Mouse (Mus musculus) lung, embryonic 14.5 days (tissue): ENCODE data around the gene Samd4b. TPM values are rescaled to one million over a fixed set of nuclear protein-coding genes. Genes with fewer than 3 reads are reported as not detected.

Source experiments
- ATAC-seq: fragments of 200-750 bp; cut with Nextera tagmentation; 2 replicates; pipeline ENCODE4 v1.8.0; 2017; ENCODE audit warnings: mild to moderate bottlenecking, moderate TSS enrichment, moderate library complexity; ENCODE audit not compliant: insufficient read depth
- DNase-seq: peaks from one replicate; pipeline ENCODE4 v3.0.0-alpha.2; 2015
- H3K27ac ChIP-seq: fragments of 300-500 bp; sonication (generic); 2 replicates; pipeline ENCODE4 v1.5.1; 2014; ENCODE audit warnings: low read depth, mild to moderate bottlenecking, moderate library complexity
- H3K27me3 ChIP-seq: fragments of 300-500 bp; sonication (generic); 2 replicates; pipeline ENCODE4 v1.6.1; 2014; ENCODE audit warnings: low read length, control low read depth; ENCODE audit not compliant: insufficient read depth
- H3K36me3 ChIP-seq: fragments of 300-500 bp; sonication (generic); 2 replicates; pipeline ENCODE4 v1.6.1; 2014; ENCODE audit warnings: control low read depth; ENCODE audit not compliant: insufficient read depth
- H3K4me1 ChIP-seq: fragments of 300-500 bp; sonication (generic); 2 replicates; pipeline ENCODE4 v1.6.1; 2014; ENCODE audit warnings: antibody characterized with exemption, control low read depth; ENCODE audit not compliant: insufficient read depth
- H3K4me2 ChIP-seq: fragments of 300-500 bp; sonication (generic); 2 replicates; pipeline ENCODE4 v1.6.1; 2014; ENCODE audit warnings: mild to moderate bottlenecking
- H3K4me3 ChIP-seq: fragments of 300-500 bp; sonication (generic); 2 replicates; pipeline ENCODE4 v1.5.1; 2014; ENCODE audit warnings: low read depth, low read length
- H3K9ac ChIP-seq: fragments of 300-500 bp; sonication (generic); 2 replicates; pipeline ENCODE4 v1.6.1; 2014
- H3K9me3 ChIP-seq: fragments of 300-500 bp; sonication (generic); 2 replicates; pipeline ENCODE4 v1.6.1; 2016; ENCODE audit warnings: low read depth, low read length, control low read depth
- CTCF ChIP-seq: IDR thresholded peaks from 2 replicates; pipeline ENCODE4 v1.5.1; 2016; ENCODE audit warnings: antibody characterized with exemption, low read depth
- WGBS: fragments of 180-500 bp; shearing (Covaris S2); extraction: QIAGEN DNeasy Blood & Tissue Kit; methylation state at CpG from one replicate; pipeline ENCODE4 v1.1.7; 2014; 5-methylcytosine and 5-hydroxymethylcytosine counted together
- polyA plus RNA-seq: library from polyadenylated mRNA; unstranded; fragments of >200 nt; fragmentation: Nextera tagmentation; extraction: Ambion mirVana; gene quantifications from 2 replicates; pipeline ENCODE4 v1.2.1, GENCODE M21; 2014

Gene Samd4b
- polyA plus RNA-seq, 1 experiment from 2014 or later, result 34.0 TPM

GRCm38 (mm10) chr7:28581721-28582120 lies 16.2 kb downstream of the Samd4b start:
- 69% methylated on average over 4 of the region's 4 CpGs for WGBS
- no peaks in the 10 kb centered on the region for H3K27me3 ChIP-seq
- H3K27ac ChIP-seq, result peak overlapping the region; percentile 36; the same call in 1 of the 2 replicates
- H3K4me1 ChIP-seq, result peaks cover 29% of the 10 kb centered on the region
- TF ChIP-seq CTCF, result no peak
- H3K4me3 ChIP-seq, result no peak overlapping the region
- peak; percentile 25; the same call in 1 of the 2 replicates for ATAC-seq
- H3K9me3 ChIP-seq, result no peaks in the 10 kb centered on the region
- H3K36me3 ChIP-seq, result peaks cover 9% of the 10 kb centered on the region; the same call in 1 of the 2 replicates
- no peak overlapping the region for H3K4me2 ChIP-seq
- no peak for DNase-seq
- no peak overlapping the region for H3K9ac ChIP-seq

GRCm38 (mm10) chr7:28579826-28580225 lies 18.1 kb downstream of the Samd4b start:
- H3K27me3 ChIP-seq, result no peaks in the 10 kb centered on the region
- peaks cover 9% of the 10 kb centered on the region; the same call in 1 of the 2 replicates for H3K36me3 ChIP-seq
- no peak overlapping the region for H3K4me3 ChIP-seq
- H3K9ac ChIP-seq, result no peak overlapping the region
- no peak for TF ChIP-seq CTCF
- no peak for ATAC-seq
- WGBS, result 66% methylated on average over 5 of the region's 5 CpGs
- H3K4me2 ChIP-seq, result no peak overlapping the region
- peaks cover 36% of the 10 kb centered on the region for H3K4me1 ChIP-seq
- DNase-seq, result no peak
- H3K9me3 ChIP-seq, result no peaks in the 10 kb centered on the region
- H3K27ac ChIP-seq, result 0 out of 2 replicates have a peak overlapping the region, but pooled peaks have one; percentile 27

DNA sequence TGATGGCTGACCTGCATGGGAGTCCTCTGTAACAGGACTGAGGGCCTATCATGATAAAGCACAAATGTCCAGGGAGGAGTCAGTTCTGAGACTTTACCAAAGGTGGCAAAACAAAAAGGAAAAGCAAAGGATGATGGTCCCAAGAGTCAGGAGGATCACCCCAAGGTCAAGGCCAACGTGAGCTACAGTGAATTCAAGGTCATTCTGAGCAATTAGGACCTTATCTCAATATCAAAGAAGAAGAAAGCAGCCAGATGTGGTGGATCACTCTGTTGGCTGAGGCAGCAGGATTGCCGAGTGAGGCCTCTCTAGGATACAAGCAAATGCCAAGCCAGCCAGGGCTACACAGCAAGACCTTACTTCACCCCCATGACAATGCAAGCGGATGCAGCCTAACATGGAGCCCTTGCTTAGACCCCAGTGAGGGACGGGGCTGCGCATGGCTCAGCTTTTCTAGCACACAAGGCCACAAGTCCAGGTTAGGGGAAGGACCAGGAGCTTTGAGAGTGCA lies 19.3 kb downstream of the Samd4b start:
- Histone ChIP-seq H3K9ac (no peak overlapping the region), H3K9me3 (no peaks in the 10 kb centered on the region), H3K36me3 (peaks cover 4% of the 10 kb centered on the region; the same call in 1 of the 2 replicates), H3K27me3 (no peaks in the 10 kb centered on the region), H3K4me3 (no peak overlapping the region), H3K4me2 (0 out of 2 replicates have a peak overlapping the region, but pooled peaks have one; percentile 36), H3K4me1 (peaks cover 28% of the 10 kb centered on the region), H3K27ac (peak overlapping the region; percentile 93)
- WGBS, result 62% methylated on average over 5 of the region's 5 CpGs
- no peak for TF ChIP-seq CTCF
- ATAC-seq (no peak), DNase-seq (no peak)

DNA sequence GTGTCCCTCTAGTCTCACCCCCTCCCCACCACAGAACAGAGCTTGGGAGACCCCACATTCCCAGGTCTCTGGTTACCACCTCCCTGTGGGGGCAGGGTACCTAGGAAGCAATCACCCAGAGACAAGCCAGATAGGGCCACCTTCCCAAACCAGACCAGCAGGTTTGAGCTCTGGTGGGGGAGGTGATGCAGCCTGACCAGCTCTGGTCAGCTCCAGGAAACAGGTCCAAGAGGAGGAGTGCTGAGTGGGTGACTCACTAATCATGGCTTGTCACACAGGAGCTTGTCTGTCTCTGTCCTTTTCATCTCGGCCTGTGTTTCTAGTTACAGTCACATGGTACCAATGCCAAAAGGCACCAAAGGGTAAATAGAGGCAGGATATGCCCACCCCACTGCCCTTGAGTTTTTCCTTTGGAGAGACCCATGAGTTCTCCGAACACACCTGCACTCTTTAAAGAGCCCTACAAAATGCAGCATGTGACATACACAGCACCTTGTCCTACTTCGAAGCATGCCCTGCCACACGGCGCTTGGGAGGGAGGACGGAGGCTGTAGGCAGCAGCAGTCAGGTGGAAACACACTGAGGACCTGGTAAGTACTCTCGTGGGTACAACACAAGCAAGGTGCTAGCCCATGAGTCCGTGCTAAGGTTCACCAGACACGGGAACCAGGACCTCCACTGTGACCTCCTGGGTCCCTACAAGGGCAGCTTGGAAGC lies 20.0 kb downstream of the Samd4b start:
- 58% methylated on average over 9 of the region's 9 CpGs for WGBS
- 0 out of 2 replicates have a peak, but pooled peaks cover 4% of the 10 kb centered on the region for H3K36me3 ChIP-seq
- ATAC-seq (peak; percentile 73), DNase-seq (peak; percentile 72)
- H3K4me2 ChIP-seq, result peak overlapping the region; percentile 36; the same call in 1 of the 2 replicates
- no peaks in the 10 kb centered on the region for H3K9me3 ChIP-seq
- no peak overlapping the region for H3K4me3 ChIP-seq
- 0 out of 2 replicates have a peak overlapping the region, but pooled peaks have one; percentile 33 for H3K9ac ChIP-seq
- H3K27ac ChIP-seq, result peak overlapping the region; percentile 93
- TF ChIP-seq CTCF, result no peak
- H3K4me1 ChIP-seq, result peaks cover 30% of the 10 kb centered on the region
- no peaks in the 10 kb centered on the region for H3K27me3 ChIP-seq

GRCm38 (mm10) chr7:28576271-28576914 lies 21.6 kb downstream of the Samd4b start:
- WGBS, result 62% methylated on average over 5 of the region's 5 CpGs
- H3K4me1 ChIP-seq, result peaks cover 33% of the 10 kb centered on the region
- DNase-seq (peak; percentile 61), ATAC-seq (peak; percentile 73)
- no peak overlapping the region for H3K9ac ChIP-seq
- H3K4me3 ChIP-seq, result no peak overlapping the region
- no peaks in the 10 kb centered on the region for H3K27me3 ChIP-seq
- no peaks in the 10 kb centered on the region for H3K9me3 ChIP-seq
- no peak for TF ChIP-seq CTCF
- H3K4me2 ChIP-seq, result no peak overlapping the region; the same call in 1 of the 2 replicates
- H3K36me3 ChIP-seq, result 0 out of 2 replicates have a peak, but pooled peaks cover 4% of the 10 kb centered on the region
- peak overlapping the region; percentile 93 for H3K27ac ChIP-seq

DNA sequence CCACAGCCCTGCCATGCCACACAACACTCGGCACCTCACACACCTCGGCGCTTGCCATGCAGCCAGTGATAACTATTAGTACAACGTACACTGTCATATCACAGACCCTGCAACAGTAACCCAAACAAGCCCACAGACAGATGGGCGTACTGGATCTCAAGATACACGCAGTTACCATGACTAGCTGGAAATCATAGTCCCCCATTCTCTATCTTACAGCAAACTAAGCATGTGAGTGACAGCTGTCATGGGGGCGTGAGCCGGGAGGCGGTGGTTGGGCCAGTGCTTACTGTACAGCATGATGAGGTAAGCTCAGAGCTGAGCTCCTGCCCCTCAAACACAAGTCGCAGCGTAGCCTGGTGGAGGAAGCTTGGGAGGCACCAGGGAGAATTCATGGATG lies 22.3 kb downstream of the Samd4b start:
- ATAC-seq (no peak), DNase-seq (no peak)
- H3K27ac ChIP-seq, result no peak overlapping the region; the same call in 1 of the 2 replicates
- TF ChIP-seq CTCF, result no peak
- no peaks in the 10 kb centered on the region for H3K27me3 ChIP-seq
- no peaks in the 10 kb centered on the region for H3K9me3 ChIP-seq
- H3K36me3 ChIP-seq, result 0 out of 2 replicates have a peak, but pooled peaks cover 4% of the 10 kb centered on the region
- H3K9ac ChIP-seq, result no peak overlapping the region
- H3K4me1 ChIP-seq, result peaks cover 41% of the 10 kb centered on the region
- no peak overlapping the region for H3K4me2 ChIP-seq
- no peak overlapping the region for H3K4me3 ChIP-seq
- 77% methylated on average over 11 of the region's 11 CpGs for WGBS

- WGBS, result 87% methylated on average over 3 of the region's 3 CpGs
- DNase-seq (no peak), ATAC-seq (no peak)
- no peak overlapping the region for H3K4me3 ChIP-seq
- no peak overlapping the region for H3K9ac ChIP-seq
- peaks cover 32% of the 10 kb centered on the region for H3K4me1 ChIP-seq
- H3K4me2 ChIP-seq, result no peak overlapping the region
- peaks cover 5% of the 10 kb centered on the region; the same call in 1 of the 2 replicates for H3K36me3 ChIP-seq
- H3K27ac ChIP-seq, result no peak overlapping the region
- TF ChIP-seq CTCF, result no peak
- H3K27me3 ChIP-seq, result no peaks in the 10 kb centered on the region
- no peaks in the 10 kb centered on the region for H3K9me3 ChIP-seq
These were observed 24.7 kb downstream of the Samd4b start for GRCm38 (mm10) chr7:28573236-28573635.
